Mouse (Mus musculus) kidney, embryonic 16.5 days (tissue): ENCODE data around the gene Tex19.2. TPM values are rescaled to one million over a fixed set of nuclear protein-coding genes. Genes with fewer than 3 reads are reported as not detected.
A peak's percentile ranks its signal among the peaks of the same experiment; 100 is the strongest.
"Not testable (repeated sequence)": the region's sequence is repeated elsewhere in the genome, so short reads cannot be mapped to it uniquely, and the experiment has no call there.

Experiments used
- ATAC-seq: fragments of 200-750 bp; cut with Nextera tagmentation; 2 replicates; pipeline ENCODE4 v1.8.0; 2017; ENCODE audit warnings: moderate TSS enrichment; ENCODE audit not compliant: low FRiP score, low TSS enrichment
- H3K27ac ChIP-seq: fragments of 300-500 bp; sonication (generic); 2 replicates; pipeline ENCODE4 v1.5.1; 2014; ENCODE audit warnings: low read length
- H3K27me3 ChIP-seq: fragments of 300-500 bp; sonication (generic); 2 replicates; pipeline ENCODE4 v1.6.1; 2014; ENCODE audit warnings: low read length, control low read depth, mixed read lengths; ENCODE audit not compliant: insufficient read depth
- H3K36me3 ChIP-seq: fragments of 300-500 bp; sonication (generic); 2 replicates; pipeline ENCODE4 v1.6.1; 2014; ENCODE audit warnings: low read length, control low read depth, mixed read lengths; ENCODE audit not compliant: insufficient read depth
- H3K4me1 ChIP-seq: fragments of 300-500 bp; sonication (generic); 2 replicates; pipeline ENCODE4 v1.6.1; 2014; ENCODE audit warnings: low read length, control low read depth, mixed read lengths; ENCODE audit not compliant: insufficient read depth
- H3K4me2 ChIP-seq: fragments of 300-500 bp; sonication (generic); replicated peaks from 2 replicates; pipeline ENCODE4 v1.6.1; 2014; ENCODE audit warnings: low read depth, low read length
- H3K4me3 ChIP-seq: fragments of 300-500 bp; sonication (generic); 2 replicates; pipeline ENCODE4 v1.5.1; 2014; ENCODE audit warnings: mild to moderate bottlenecking, low read length
- H3K9ac ChIP-seq: fragments of 300-500 bp; sonication (generic); replicated peaks from 2 replicates; pipeline ENCODE4 v1.6.1; 2014; ENCODE audit warnings: low read length
- H3K9me3 ChIP-seq: fragments of 300-500 bp; sonication (generic); 2 replicates; pipeline ENCODE4 v1.6.1; 2016; ENCODE audit warnings: low read length, control low read depth
- WGBS: fragments of 180-500 bp; shearing (Covaris S2); extraction: QIAGEN DNeasy Blood & Tissue Kit; methylation state at CpG from one replicate; pipeline ENCODE4 v1.1.7; 2014; 5-methylcytosine and 5-hydroxymethylcytosine counted together
- polyA plus RNA-seq: library from polyadenylated mRNA; unstranded; fragments of >200 nt; fragmentation: Nextera tagmentation; extraction: Ambion mirVana; gene quantifications from 2 replicates; pipeline ENCODE4 v1.2.1, GENCODE M21; 2015

Tex19.2 gene
- polyA plus RNA-seq, 1 experiment from 2014 or later = not detected

- Histone ChIP-seq H3K27me3 (no peaks in the 10 kb centered on the region), H3K9me3 (no peaks in the 10 kb centered on the region), H3K27ac (no peak overlapping the region), H3K4me3 (no peak overlapping the region), H3K4me2 (no peak overlapping the region), H3K4me1 (no peaks in the 10 kb centered on the region), H3K9ac (no peak overlapping the region), H3K36me3 (no peaks in the 10 kb centered on the region)
- 90% methylated on average over 18 of the region's 18 CpGs for WGBS
- ATAC-seq = no peak
Measured at GRCm38 (mm10) chr11:121118106-121118505, 371 bp downstream of the Tex19.2 start.

GRCm38 (mm10) chr11:121112091-121112775 lies 6.2 kb downstream of the Tex19.2 start:
- WGBS = 79% methylated on average over 5 of the region's 5 CpGs
- no peak overlapping the region for H3K9ac ChIP-seq
- no peak overlapping the region for H3K4me2 ChIP-seq
- no peaks in the 10 kb centered on the region for H3K4me1 ChIP-seq
- H3K9me3 ChIP-seq = no peaks in the 10 kb centered on the region
- H3K4me3 ChIP-seq = no peak overlapping the region
- no peak for ATAC-seq
- H3K36me3 ChIP-seq = no peaks in the 10 kb centered on the region
- no peak overlapping the region for H3K27ac ChIP-seq
- no peaks in the 10 kb centered on the region for H3K27me3 ChIP-seq

- H3K4me2 ChIP-seq = no peak overlapping the region
- H3K4me1 ChIP-seq = no peaks in the 10 kb centered on the region
- H3K36me3 ChIP-seq = no peaks in the 10 kb centered on the region
- no peaks in the 10 kb centered on the region for H3K27me3 ChIP-seq
- no peak overlapping the region for H3K27ac ChIP-seq
- WGBS = 80% methylated on average over 1 of the region's 1 CpGs
- H3K9me3 ChIP-seq = no peaks in the 10 kb centered on the region
- H3K4me3 ChIP-seq = no peak overlapping the region
- ATAC-seq = no peak
- no peak overlapping the region for H3K9ac ChIP-seq
Measured at GRCm38 (mm10) chr11:121111601-121112000, 6.9 kb downstream of the Tex19.2 start.

GRCm38 (mm10) chr11:121111051-121111450 lies 7.4 kb downstream of the Tex19.2 start:
- Histone ChIP-seq H3K27ac (no peak overlapping the region), H3K4me2 (no peak overlapping the region), H3K4me3 (no peak overlapping the region), H3K4me1 (no peaks in the 10 kb centered on the region), H3K9ac (no peak overlapping the region), H3K36me3 (no peaks in the 10 kb centered on the region), H3K27me3 (no peaks in the 10 kb centered on the region), H3K9me3 (no peaks in the 10 kb centered on the region)
- 90% methylated on average over 3 of the region's 3 CpGs for WGBS
- ATAC-seq = no peak

GRCm38 (mm10) chr11:121109986-121110385 lies 8.5 kb downstream of the Tex19.2 start:
- Histone ChIP-seq H3K4me1 (no peaks in the 10 kb centered on the region), H3K27ac (no peak overlapping the region), H3K4me3 (no peak overlapping the region), H3K4me2 (no peak overlapping the region), H3K36me3 (no peaks in the 10 kb centered on the region), H3K27me3 (no peaks in the 10 kb centered on the region), H3K9me3 (no peaks in the 10 kb centered on the region), H3K9ac (no peak overlapping the region)
- 33% methylated on average over 2 of the region's 2 CpGs for WGBS
- no peak for ATAC-seq

- H3K4me1 ChIP-seq = no peaks in the 10 kb centered on the region
- H3K36me3 ChIP-seq = no peaks in the 10 kb centered on the region
- no peak overlapping the region for H3K4me3 ChIP-seq
- no peak overlapping the region for H3K9ac ChIP-seq
- no peak overlapping the region for H3K27ac ChIP-seq
- ATAC-seq = no peak
- H3K4me2 ChIP-seq = no peak overlapping the region
- 56% methylated on average over 9 of the region's 9 CpGs for WGBS
- H3K27me3 ChIP-seq = no peaks in the 10 kb centered on the region
- H3K9me3 ChIP-seq = no peaks in the 10 kb centered on the region
Measured at GRCm38 (mm10) chr11:121108061-121108460, 10.4 kb downstream of the Tex19.2 start.

GRCm38 (mm10) chr11:121107242-121107641 lies 11.2 kb downstream of the Tex19.2 start:
- not testable (repeated sequence) for H3K4me3 ChIP-seq, H3K4me1 ChIP-seq, ATAC-seq, H3K27ac ChIP-seq, H3K4me2 ChIP-seq, H3K36me3 ChIP-seq, H3K9me3 ChIP-seq, H3K27me3 ChIP-seq, H3K9ac ChIP-seq
- WGBS = 81% methylated on average over 1 of the region's 1 CpGs

GRCm38 (mm10) chr11:121101124-121101805 lies 17.2 kb downstream of the Tex19.2 start:
- H3K27ac ChIP-seq = peak overlapping the region; percentile 23; the same call in 1 of the 2 replicates
- H3K9me3 ChIP-seq = no peaks in the 10 kb centered on the region
- no peak overlapping the region for H3K9ac ChIP-seq
- 73% methylated on average over 4 of the region's 4 CpGs for WGBS
- no peaks in the 10 kb centered on the region for H3K36me3 ChIP-seq
- no peaks in the 10 kb centered on the region for H3K27me3 ChIP-seq
- no peak for ATAC-seq
- H3K4me3 ChIP-seq = no peak overlapping the region
- no peak overlapping the region for H3K4me2 ChIP-seq
- H3K4me1 ChIP-seq = peaks cover 15% of the 10 kb centered on the region

- peak; percentile 74; the same call in 1 of the 2 replicates for ATAC-seq
- H3K9me3 ChIP-seq = no peaks in the 10 kb centered on the region
- WGBS = 12% methylated on average over 7 of the region's 7 CpGs
- H3K4me1 ChIP-seq = peaks cover 15% of the 10 kb centered on the region
- H3K27me3 ChIP-seq = no peaks in the 10 kb centered on the region
- H3K4me3 ChIP-seq = no peak overlapping the region
- no peak overlapping the region for H3K9ac ChIP-seq
- H3K4me2 ChIP-seq = no peak overlapping the region
- no peaks in the 10 kb centered on the region for H3K36me3 ChIP-seq
- peak overlapping the region; percentile 23; the same call in 1 of the 2 replicates for H3K27ac ChIP-seq
Measured at GRCm38 (mm10) chr11:121100692-121101091, 17.8 kb downstream of the Tex19.2 start.

- Histone ChIP-seq H3K4me1 (peaks cover 15% of the 10 kb centered on the region), H3K27ac (no peak overlapping the region)
- ATAC-seq = 0 out of 2 replicates have a peak, but pooled peaks have one; percentile 42
Measured at GRCm38 (mm10) chr11:121099762-121100161, 18.7 kb downstream of the Tex19.2 start.

More at GRCm38 (mm10) chr11:121099762-121100161, 18.7 kb downstream of the Tex19.2 start:
- Histone ChIP-seq H3K27me3 (no peaks in the 10 kb centered on the region), H3K9me3 (no peaks in the 10 kb centered on the region), H3K4me2 (no peak overlapping the region), H3K9ac (no peak overlapping the region), H3K36me3 (no peaks in the 10 kb centered on the region), H3K4me3 (no peak overlapping the region)
- WGBS = 39% methylated on average over 7 of the region's 7 CpGs
